Mouse (Mus musculus): ENCODE measurements around the gene 2610318N02Rik. TPM values are rescaled to one million over a fixed set of nuclear protein-coding genes. Genes with fewer than 3 reads are reported as not detected.
"Not testable (repeated sequence)": the region's sequence is repeated elsewhere in the genome, so short reads cannot be mapped to it uniquely, and the experiment has no call there.

Gene 2610318N02Rik
- 1 to 10 TPM in 1 of 2 experiments, not detected in 1; 2.4 TPM for total RNA-seq (2021)
- long read RNA-seq, experiment 1, partial matches to known transcripts, result 1 of 4 reads
- long read RNA-seq, experiment 1, other reads (novel, unspliced or antisense), result 0 of 4 reads
- long read RNA-seq, experiment 2, partial matches to known transcripts, result 0 of 1 reads
- long read RNA-seq, experiment 2, other reads (novel, unspliced or antisense), result 0 of 1 reads

GRCm38 (mm10) chr16:17124871-17125520, at the start of gene 2610318N02Rik:
Gene 2610318N02Rik (minus strand): TSS chr16:17125167.
- DNase-seq, result peak; percentile 54 to 71
- intact Hi-C loops (cut with DNase I), result no loop called here

DNA sequence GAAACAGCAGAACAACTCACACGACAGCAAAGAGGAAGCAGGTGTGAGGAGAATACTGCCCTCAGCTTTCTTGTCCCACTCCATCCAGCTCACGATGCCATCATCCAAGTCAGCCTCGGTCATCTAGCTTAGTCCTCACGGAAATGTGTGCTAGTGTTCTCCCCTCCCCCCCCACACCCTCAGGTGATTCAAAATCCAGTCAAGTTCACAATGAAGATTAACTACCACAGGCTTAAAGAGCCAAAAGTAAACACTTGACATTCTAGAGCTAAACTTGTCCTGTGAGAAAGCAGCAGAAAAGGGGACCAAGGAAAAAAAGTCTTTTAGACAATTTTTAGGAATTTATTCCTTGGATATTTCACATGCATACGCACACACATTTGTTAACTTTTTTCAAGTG, 43.1 kb upstream of the 2610318N02Rik start:
- no peak for DNase-seq
- intact Hi-C loops (cut with DNase I), result no loop called here

DNA sequence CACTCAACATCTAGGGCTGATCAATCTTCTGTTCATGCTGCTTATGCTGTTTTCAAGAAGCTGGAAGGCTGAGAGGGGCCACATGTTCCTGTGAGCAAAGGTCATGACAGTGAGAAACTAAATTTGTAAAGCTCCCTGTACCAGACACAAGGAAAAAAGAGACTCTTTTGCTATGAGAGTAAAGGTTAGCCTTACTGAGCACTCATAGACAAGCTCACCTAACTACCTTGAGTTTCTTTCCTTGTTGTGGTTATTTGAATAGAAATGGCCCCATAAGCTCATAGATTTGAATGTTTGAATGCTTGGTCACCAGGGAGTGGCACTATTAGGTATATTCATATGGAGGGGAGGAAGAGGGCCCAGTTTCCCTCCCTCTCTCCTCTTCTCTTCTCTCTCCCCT, 42.2 kb upstream of the 2610318N02Rik start:
- intact Hi-C loops (cut with DNase I), result no loop called here
- no peak for DNase-seq

- DNase-seq; intact Hi-C loops (cut with DNase I): not testable (repeated sequence)
Observed at GRCm38 (mm10) chr16:17165478-17165877, 40.5 kb upstream of the 2610318N02Rik start.

DNA sequence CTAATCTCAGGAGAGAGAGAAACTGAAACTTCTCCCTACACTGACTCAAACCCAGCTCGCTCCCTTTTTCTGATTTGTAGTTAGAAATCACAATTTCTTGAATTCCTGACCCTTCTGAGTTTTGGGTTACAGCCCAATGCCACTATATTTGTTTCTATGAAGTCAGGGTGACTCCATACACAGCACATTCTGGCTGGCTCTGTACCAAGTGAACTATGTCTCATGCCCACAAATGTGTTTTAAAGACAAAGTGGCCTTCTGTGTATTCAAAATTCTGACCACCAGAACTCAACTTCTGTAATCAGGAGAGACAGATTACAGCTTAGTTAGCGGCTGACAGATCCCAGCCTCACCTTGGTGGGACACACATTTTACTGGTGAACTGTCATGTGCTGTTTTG, 29.4 kb upstream of the 2610318N02Rik start:
- no peak for DNase-seq
- intact Hi-C loops (cut with DNase I), result no loop called here

- DNase-seq, result no peak
- intact Hi-C loops (cut with DNase I), result no loop called here
Observed at GRCm38 (mm10) chr16:17151874-17152273, 26.9 kb upstream of the 2610318N02Rik start.

DNA sequence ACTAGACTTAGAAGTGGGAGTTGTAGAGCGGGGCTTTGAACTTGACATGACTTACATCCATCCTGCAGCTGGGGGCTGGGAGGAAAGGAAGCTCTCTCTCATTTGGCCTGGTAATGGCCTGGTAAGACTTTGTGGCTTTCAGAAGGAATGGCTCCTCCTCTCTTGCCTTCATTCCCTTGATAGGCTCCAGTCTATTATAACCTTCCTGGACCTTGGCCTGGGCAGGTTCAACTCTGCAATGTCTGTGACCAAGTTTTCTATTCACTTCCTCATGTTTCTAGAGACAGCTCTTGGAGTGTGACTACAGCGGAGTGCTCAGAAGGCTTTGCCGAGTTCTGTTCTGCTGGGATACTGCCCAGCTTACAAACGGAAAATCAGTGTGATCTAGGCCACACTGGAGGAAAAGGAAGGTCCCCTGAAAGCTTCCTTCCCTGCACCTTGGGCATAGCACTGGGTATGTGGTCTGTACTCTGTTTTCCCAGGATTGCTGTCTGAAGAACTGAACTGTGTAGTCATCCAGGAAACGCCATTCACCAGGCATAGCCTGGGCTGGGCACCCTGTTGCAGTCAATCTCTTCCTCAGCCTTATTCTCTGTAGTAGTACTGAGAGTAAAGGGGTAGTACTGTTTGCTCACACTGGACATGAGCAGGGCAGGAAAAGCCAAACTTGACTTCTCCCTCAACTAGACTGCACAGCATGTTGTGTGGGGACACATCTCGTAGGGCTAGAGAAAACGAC, 25.7 kb upstream of the 2610318N02Rik start:
- intact Hi-C loops (cut with DNase I), result no loop called here
- no peak for DNase-seq

DNA sequence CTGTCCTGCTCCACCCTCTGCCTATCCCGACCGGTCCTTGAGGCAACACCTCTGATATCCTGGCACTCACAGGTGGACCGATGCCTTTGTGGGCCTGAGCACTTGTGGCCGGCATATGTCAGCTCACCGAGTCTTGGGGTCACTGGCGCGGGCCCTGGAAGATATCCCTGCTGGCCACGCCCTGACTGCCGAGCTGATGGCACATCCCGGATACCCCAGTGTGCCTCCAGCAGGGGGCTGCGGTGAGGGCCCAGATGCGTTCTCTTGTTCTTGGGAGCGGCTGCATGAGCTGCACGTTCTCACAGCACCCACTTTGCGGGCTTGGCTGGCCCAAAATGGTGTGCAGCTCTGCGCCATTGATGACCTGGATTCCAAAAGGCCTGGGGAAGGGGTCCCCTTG, 23.1 kb upstream of the 2610318N02Rik start:
- peak in 1 of 2 experiments; percentile 22 for DNase-seq
- intact Hi-C loops (cut with DNase I), result loop anchor here (5.0 kb wide), 2 partner anchors 44 to 59 kb away; partner anchors contain the start of gene Rimbp3

- intact Hi-C loops (cut with DNase I), result loop anchor here (5.0 kb wide), 2 partner anchors 45 to 60 kb away; partner anchors contain the start of gene Rimbp3
- DNase-seq, result no peak
Observed at GRCm38 (mm10) chr16:17147391-17147929, 22.5 kb upstream of the 2610318N02Rik start.

GRCm38 (mm10) chr16:17146772-17147235, 21.8 kb upstream of the 2610318N02Rik start, which contains the start of gene Ccdc116:
Gene Ccdc116 (minus strand): TSS chr16:17147229.
- DNase-seq, result peak; percentile 77 to 81
- intact Hi-C loops (cut with DNase I), result loop anchor here (5.0 kb wide), 2 partner anchors 45 to 60 kb away; partner anchors contain the start of gene Rimbp3

GRCm38 (mm10) chr16:17144339-17144738, 19.4 kb upstream of the 2610318N02Rik start, which contains the start of gene Ydjc:
Gene Ydjc (plus strand): TSS chr16:17144621.
- intact Hi-C loops (cut with DNase I), result loop anchor here (5.0 kb wide), 1 partner anchor 133 kb away; the partner anchor contains the start of gene Tmem191c
- no peak for DNase-seq

GRCm38 (mm10) chr16:17137355-17137754, 12.4 kb upstream of the 2610318N02Rik start:
- DNase-seq, result no peak
- intact Hi-C loops (cut with DNase I), result no loop called here

DNA sequence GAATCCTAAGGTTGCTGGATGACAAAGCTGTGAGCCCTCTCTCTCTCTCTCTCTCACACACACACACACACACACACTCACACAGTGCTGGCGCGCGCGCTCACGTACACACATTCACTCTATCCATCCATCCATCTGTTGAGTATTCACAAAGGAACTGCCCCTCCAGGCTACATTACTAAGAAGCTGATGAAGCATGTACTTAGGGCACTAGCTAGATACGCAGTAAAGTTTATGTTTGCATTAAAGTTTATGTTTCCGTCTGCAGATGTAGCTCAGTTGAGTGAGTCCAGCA, 7.9 kb upstream of the 2610318N02Rik start:
- DNase-seq, result no peak
- intact Hi-C loops (cut with DNase I), result no loop called here

GRCm38 (mm10) chr16:17132089-17132905, 7.3 kb upstream of the 2610318N02Rik start, which contains the start of gene Sdf2l1:
Gene Sdf2l1 (minus strand): TSS chr16:17132383.
- peak; percentile 96 for DNase-seq
- intact Hi-C loops (cut with DNase I), result no loop called here

- intact Hi-C loops (cut with DNase I), result no loop called here
Observed at GRCm38 (mm10) chr16:17131191-17132088, 6.5 kb upstream of the 2610318N02Rik start.

GRCm38 (mm10) chr16:17127292-17127691, 2.3 kb upstream of the 2610318N02Rik start:
- intact Hi-C loops (cut with DNase I), result no loop called here
- peak in 1 of 2 experiments; percentile 62 for DNase-seq

More at GRCm38 (mm10) chr16:17131191-17132088, 6.5 kb upstream of the 2610318N02Rik start:
- peak in 1 of 2 experiments; percentile 16 for DNase-seq

DNA sequence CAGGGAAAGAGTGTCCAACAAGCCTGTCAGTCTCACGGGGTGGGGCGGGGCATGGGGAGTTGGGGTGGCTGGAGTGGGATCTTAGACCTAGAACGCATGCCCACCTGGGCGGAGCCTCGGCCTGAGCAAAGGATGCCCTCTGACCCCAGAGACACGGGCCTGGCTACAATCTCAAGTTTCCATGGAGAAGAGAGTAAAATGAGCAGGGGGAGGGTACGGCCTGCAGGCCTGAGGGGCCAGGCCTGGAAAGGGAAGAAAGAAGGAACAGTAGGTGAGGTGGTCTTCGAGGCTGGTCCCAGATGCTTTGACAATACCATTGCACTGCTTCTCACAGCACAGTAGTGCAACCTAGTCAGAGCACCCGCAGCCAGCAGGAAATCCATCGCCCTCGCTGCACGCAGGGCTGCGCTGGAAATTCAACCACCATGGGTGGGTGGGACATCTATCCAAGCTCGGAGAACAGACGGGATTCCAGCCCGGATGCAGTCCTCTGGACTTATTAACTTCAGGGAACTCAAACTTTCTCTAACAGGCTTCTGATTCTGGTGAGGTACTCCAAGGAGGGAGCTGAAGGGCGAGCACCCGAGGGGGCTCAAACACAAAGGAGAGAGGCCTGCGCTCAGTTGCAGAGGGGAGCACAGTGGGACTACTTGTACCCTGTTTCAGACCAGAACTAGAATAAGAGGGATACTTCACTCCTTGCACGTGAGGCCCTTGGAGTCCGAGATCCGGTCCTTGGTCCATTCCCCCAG, 672 bp downstream of the 2610318N02Rik start:
- intact Hi-C loops (cut with DNase I), result no loop called here
- no peak for DNase-seq

DNA sequence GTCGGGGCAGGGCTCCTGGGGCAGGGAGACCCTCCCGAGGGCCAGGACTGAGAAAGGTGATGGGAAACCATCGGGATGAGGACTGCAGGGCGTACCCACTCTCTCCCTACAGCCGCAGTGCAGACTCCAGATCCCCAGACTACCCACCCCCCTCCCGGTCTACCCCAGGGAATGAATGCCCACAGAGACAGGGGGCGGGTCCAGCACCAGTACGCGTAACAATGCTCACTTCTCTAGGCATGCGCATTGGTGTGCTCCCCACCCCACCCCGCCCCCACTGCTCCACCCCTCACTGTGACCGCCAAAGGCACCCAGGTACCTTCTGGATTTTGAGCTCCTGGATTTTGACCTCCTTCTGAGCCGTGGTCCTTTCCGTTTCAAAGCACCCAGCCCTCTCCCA, 3.4 kb downstream of the 2610318N02Rik start:
- intact Hi-C loops (cut with DNase I), result no loop called here
- DNase-seq, result no peak
